ENCODE assay signal across 8 mouse cellular contexts in genomic region chrX:12077601-12077980, GRCm38 (mm10).
DNase-seq lines count a peak whose midpoint lies in the region; ATAC-seq and TF ChIP-seq lines count a peak whose summit lies in the region.

No protein-coding gene starts in this region.

- peak overlapping the region; percentile 76 for H3K4me2 ChIP-seq in kidney, postnatal 0 days (ENCODE audit: low read length)
- H3K4me2 ChIP-seq in embryonic facial prominence, embryonic 11.5 days (ENCODE audit: low read depth, low read length) = peak overlapping the region; percentile 81
- H3K4me2 ChIP-seq in hindbrain, embryonic 15.5 days = peak overlapping the region; percentile 74
- peak overlapping the region; percentile 70 for H3K4me2 ChIP-seq in midbrain, embryonic 15.5 days

- H3K4me1 ChIP-seq in kidney, postnatal 0 days (replicated peaks; ENCODE audit: insufficient read depth, low read length) = 0 out of 2 replicates have a peak, but pooled peaks cover 8% of the 10 kb centered on the region
- H3K4me1 ChIP-seq in embryonic facial prominence, embryonic 11.5 days (ENCODE audit: control insufficient read depth, insufficient read depth, low read length) = no peaks in the 10 kb centered on the region; the same call in 1 of the 2 replicates
- peaks cover 25% of the 10 kb centered on the region for H3K4me1 ChIP-seq in hindbrain, embryonic 15.5 days (replicated peaks)
- H3K4me1 ChIP-seq in midbrain, embryonic 15.5 days = peaks cover 39% of the 10 kb centered on the region

- no peak; the same call in 1 of the 2 replicates for ATAC-seq in kidney, postnatal 0 days (replicated peaks; ENCODE audit: low FRiP score, low read depth)
- 0 out of 2 replicates have a peak, but pooled peaks have one; percentile 1 for ATAC-seq in embryonic facial prominence, embryonic 11.5 days (replicated peaks; ENCODE audit: insufficient number of reproducible peaks, low FRiP score, low TSS enrichment, low read depth)
- ATAC-seq in hindbrain, embryonic 15.5 days (ENCODE audit: low FRiP score, low read depth) = peak; percentile 20
- ATAC-seq in midbrain, embryonic 15.5 days (replicated peaks) = no peak; the same call in 1 of the 2 replicates
- no peak for ATAC-seq in CD4-positive, CD25-positive, alpha-beta regulatory T cell, adult 4 months

- DNase-seq in kidney, postnatal 0 days (ENCODE audit: low spot score) = no peak
- no peak for DNase-seq in kidney, adult 11 months
- DNase-seq in embryonic facial prominence, embryonic 11.5 days (ENCODE audit: low spot score) = no peak
- no peak for DNase-seq in right cerebral cortex, postnatal 36 days (ENCODE audit: low spot score in 2 of 2)
- DNase-seq in kidney, postnatal 25 days = no peak

- peak overlapping the region; percentile 64 for H3K4me3 ChIP-seq in kidney, postnatal 0 days (replicated peaks; ENCODE audit: low read depth, low read length)
- peak overlapping the region; percentile 61 for H3K4me3 ChIP-seq in embryonic facial prominence, embryonic 11.5 days (ENCODE audit: low read depth, low read length)
- peak overlapping the region; percentile 66 for H3K4me3 ChIP-seq in hindbrain, embryonic 15.5 days
- peak overlapping the region; percentile 61 for H3K4me3 ChIP-seq in midbrain, embryonic 15.5 days

- no peak for TF ChIP-seq CTCF in kidney, postnatal 0 days (IDR thresholded peaks at IDR 0.05; ENCODE audit: low read depth)

- H3K27me3 ChIP-seq in kidney, postnatal 0 days (ENCODE audit: insufficient read depth, low read length) = 0 out of 2 replicates have a peak, but pooled peaks cover 4% of the 10 kb centered on the region
- H3K27me3 ChIP-seq in embryonic facial prominence, embryonic 11.5 days (ENCODE audit: control insufficient read depth, insufficient read depth, low read length) = peaks cover 47% of the 10 kb centered on the region
- H3K27me3 ChIP-seq in hindbrain, embryonic 15.5 days = peaks cover 38% of the 10 kb centered on the region
- H3K27me3 ChIP-seq in midbrain, embryonic 15.5 days (replicated peaks) = peaks cover 23% of the 10 kb centered on the region

- no peaks in the 10 kb centered on the region for H3K9me3 ChIP-seq in kidney, postnatal 0 days (replicated peaks; ENCODE audit: low read length)
- H3K9me3 ChIP-seq in embryonic facial prominence, embryonic 11.5 days (replicated peaks; ENCODE audit: control insufficient read depth, low read length) = no peaks in the 10 kb centered on the region
- no peaks in the 10 kb centered on the region for H3K9me3 ChIP-seq in hindbrain, embryonic 15.5 days
- no peaks in the 10 kb centered on the region for H3K9me3 ChIP-seq in midbrain, embryonic 15.5 days

- no peaks in the 10 kb centered on the region for H3K36me3 ChIP-seq in kidney, postnatal 0 days (ENCODE audit: insufficient read depth, low read length)
- no peaks in the 10 kb centered on the region for H3K36me3 ChIP-seq in embryonic facial prominence, embryonic 11.5 days (replicated peaks; ENCODE audit: control insufficient read depth, insufficient read depth, low read depth, low read length)
- no peaks in the 10 kb centered on the region for H3K36me3 ChIP-seq in hindbrain, embryonic 15.5 days
- no peaks in the 10 kb centered on the region for H3K36me3 ChIP-seq in midbrain, embryonic 15.5 days (replicated peaks)

- H3K9ac ChIP-seq in kidney, postnatal 0 days (ENCODE audit: low read depth, low read length) = peak overlapping the region; percentile 50
- peak overlapping the region; percentile 55 for H3K9ac ChIP-seq in embryonic facial prominence, embryonic 11.5 days (replicated peaks; ENCODE audit: low read length)
- H3K9ac ChIP-seq in hindbrain, embryonic 15.5 days = peak overlapping the region; percentile 66
- H3K9ac ChIP-seq in midbrain, embryonic 15.5 days = peak overlapping the region; percentile 74

- 3% methylated on average over 22 of the region's 22 CpGs for WGBS in kidney, postnatal 0 days
- 2% methylated on average over 22 of the region's 22 CpGs for WGBS in embryonic facial prominence, embryonic 11.5 days
- WGBS in hindbrain, embryonic 15.5 days = 9% methylated on average over 22 of the region's 22 CpGs
- 5% methylated on average over 22 of the region's 22 CpGs for WGBS in midbrain, embryonic 15.5 days

- H3K27ac ChIP-seq in kidney, postnatal 0 days = no peak overlapping the region
- no peak overlapping the region for H3K27ac ChIP-seq in embryonic facial prominence, embryonic 11.5 days (replicated peaks; ENCODE audit: low read depth, low read length)
- H3K27ac ChIP-seq in hindbrain, embryonic 15.5 days (replicated peaks) = peak overlapping the region; percentile 89
- peak overlapping the region; percentile 90 for H3K27ac ChIP-seq in midbrain, embryonic 15.5 days

Comparison
In these comparisons a context has a peak if more than half of its experiments do, and no peak if none do; other contexts are left out.
1. ATAC-seq: peak in embryonic facial prominence, embryonic 11.5 days (single experiment) and hindbrain, embryonic 15.5 days (single experiment); none in kidney, postnatal 0 days (single experiment), midbrain, embryonic 15.5 days (single experiment) and CD4-positive, CD25-positive, alpha-beta regulatory T cell, adult 4 months (single experiment).
2. H3K27ac ChIP-seq: peak in hindbrain, embryonic 15.5 days (single experiment) and midbrain, embryonic 15.5 days (single experiment); none in kidney, postnatal 0 days (single experiment) and embryonic facial prominence, embryonic 11.5 days (single experiment).
3. Peak in every context shown above with its lines, with median percentiles within 50 percentile points of each other: H3K4me2 ChIP-seq, H3K4me3 ChIP-seq and H3K9ac ChIP-seq.